Mouse (Mus musculus) T-helper 17 cell (primary cell): Measurements from ENCODE around the gene AY761184.
"Not testable (repeated sequence)": the region's sequence is repeated elsewhere in the genome, so short reads cannot be mapped to it uniquely, and the experiment has no call there.

Experiments
- in situ Hi-C, 2 experiments: fragments of 300-600 bp; cut with MboI, MseI; formaldehyde crosslinking; loops; 1 replicate in 1 of 2; 2 replicates in 1 of 2; pipeline ENCODE4 v1.15.1; 2025; ENCODE audit warnings: high pct_unique_total_duplicates in 2 of 2

Gene AY761184

DNA sequence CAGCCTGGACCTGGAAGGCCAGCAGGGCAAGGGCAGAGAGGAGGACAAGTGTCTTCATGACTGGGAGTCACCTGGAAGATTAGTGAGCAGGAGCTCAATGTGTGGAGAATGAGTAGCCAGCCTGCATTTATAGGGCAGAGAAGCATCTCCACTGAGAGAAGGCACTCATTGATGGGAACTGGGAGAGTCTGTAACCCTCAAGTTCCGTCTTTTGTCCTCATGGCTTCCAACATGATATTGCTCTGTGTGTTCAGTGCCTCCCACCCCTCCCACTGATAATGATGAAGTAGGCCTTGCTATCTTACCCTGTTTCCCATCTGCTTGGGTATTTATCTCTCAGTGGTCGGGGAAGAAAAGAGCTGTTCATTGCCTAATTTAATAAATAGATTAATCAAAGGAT is at the start of gene AY761184:
AY761184 (minus strand) TSS at position 101 of the 400 bp plus-strand sequence.
- in situ Hi-C loops = not testable (repeated sequence)

- in situ Hi-C loops = not testable (repeated sequence)
Observed at GRCm38 (mm10) chr8:21665497-21665896, 37.9 kb downstream of the AY761184 start, which contains the start of gene Defa34. TSS of gene Defa34 (plus strand) at chr8:21665797.

GRCm38 (mm10) chr8:21655480-21655879 is 48.0 kb downstream of the AY761184 start, which contains the start of gene Defa17:
TSS of gene Defa17 (plus strand) at chr8:21655780.
- in situ Hi-C loops = not testable (repeated sequence)
